Mouse (Mus musculus): ENCODE measurements around the gene Bmp7. TPM values are rescaled to one million over a fixed set of nuclear protein-coding genes. Genes with fewer than 3 reads are reported as not detected.

Gene Bmp7
- total RNA-seq, 2 experiments from 2014 or later = 1.6 to 2.4 TPM

Small RNA genes lying within 50 kb of the gene (microRNA-seq; reads per million reads assigned to microRNA genes)
- gene Gm22773 = 0 reads per million in 2 experiments

Other genes with a start within 250 kb of the Bmp7 start
- gene Spo11, start 37.4 kb upstream of the Bmp7 start, total RNA-seq (2021) = not detected
- 10 to 100 TPM; 27.9 to 31.5 TPM for gene Rae1, start 59.8 kb upstream of the Bmp7 start, total RNA-seq (2021)
- gene Rbm38, start 80.2 kb upstream of the Bmp7 start, total RNA-seq (2021) = 100 to 1,000 TPM; 121 to 129 TPM
- not detected for gene Ctcfl, start 179.2 kb upstream of the Bmp7 start, total RNA-seq (2021)
- 10 to 100 TPM in 1 of 2 experiments, 1 to 10 TPM in 1; 9.1 to 17.4 TPM for gene Pck1, start 212.7 kb upstream of the Bmp7 start, total RNA-seq (2021)

Measured in gastrocnemius, postnatal 10 days (tissue).